Mouse (Mus musculus) hematopoietic stem cell, adult 5-6 weeks (primary cell): ENCODE data around the gene Coro2a. TPM values are rescaled to one million over a fixed set of nuclear protein-coding genes. Genes with fewer than 3 reads are reported as not detected.
"Not testable (repeated sequence)": the region's sequence is repeated elsewhere in the genome, so short reads cannot be mapped to it uniquely, and the experiment has no call there.

Experiments used
- ATAC-seq, 2 experiments: fragments of 125-278 bp in 1 of 2; replicated peaks in 1 of 2; 2 replicates each; pipeline ENCODE4 v1.8.0; 2016 to 2017; ENCODE audit warnings: inconsistent platforms in 2 of 2, mild to moderate bottlenecking in 2 of 2, moderate number of reproducible peaks in 2 of 2, low read depth in 1 of 2, moderate TSS enrichment in 1 of 2; ENCODE audit not compliant: low FRiP score in 2 of 2, poor library complexity in 2 of 2, severe bottlenecking in 2 of 2, insufficient read depth in 1 of 2, low TSS enrichment in 1 of 2
- total RNA-seq: library from RNA; stranded (forward); fragments of 172-1452, 232-1000 nt; gene quantifications from 2 replicates; pipeline ENCODE4 v1.2.3, GENCODE M21; 2017

The Coro2a gene
- total RNA-seq, 1 experiment from 2014 or later = 57.8 TPM

GRCm38 (mm10) chr4:46591833-46592520 lies 10.0 kb downstream of the Coro2a start:
- 0 out of 4 replicates have a peak, but pooled peaks of 1 of the 2 experiments have one; percentile 38 for ATAC-seq

- peak; percentile 6 to 70; a peak in 3 of 4 replicates for ATAC-seq
These were observed 11.2 kb downstream of the Coro2a start for GRCm38 (mm10) chr4:46590810-46591209.

- ATAC-seq = no peak
These were observed 11.9 kb downstream of the Coro2a start for GRCm38 (mm10) chr4:46589946-46590684.

- ATAC-seq = no peak
These were observed 12.9 kb downstream of the Coro2a start for GRCm38 (mm10) chr4:46589151-46589550.

GRCm38 (mm10) chr4:46586473-46586872 lies 15.5 kb downstream of the Coro2a start:
- no peak for ATAC-seq

GRCm38 (mm10) chr4:46585811-46586190 lies 16.2 kb downstream of the Coro2a start:
- ATAC-seq = no peak

- ATAC-seq = no peak
These were observed 16.8 kb downstream of the Coro2a start for GRCm38 (mm10) chr4:46585041-46585810.

GRCm38 (mm10) chr4:46584536-46584935 lies 17.5 kb downstream of the Coro2a start:
- not testable (repeated sequence) for ATAC-seq

GRCm38 (mm10) chr4:46584084-46584483 lies 17.9 kb downstream of the Coro2a start:
- ATAC-seq = peak; percentile 35 to 57; a peak in 3 of 4 replicates

GRCm38 (mm10) chr4:46582024-46582423 lies 20.0 kb downstream of the Coro2a start:
- not testable (repeated sequence) for ATAC-seq

GRCm38 (mm10) chr4:46581577-46581976 lies 20.4 kb downstream of the Coro2a start:
- ATAC-seq = not testable (repeated sequence)

- not testable (repeated sequence) for ATAC-seq
These were observed 21.2 kb downstream of the Coro2a start for GRCm38 (mm10) chr4:46580799-46581243.

GRCm38 (mm10) chr4:46578796-46579346 lies 23.1 kb downstream of the Coro2a start:
- not testable (repeated sequence) for ATAC-seq

GRCm38 (mm10) chr4:46578228-46578627 lies 23.8 kb downstream of the Coro2a start:
- ATAC-seq = no peak

GRCm38 (mm10) chr4:46575509-46576284 lies 26.3 kb downstream of the Coro2a start:
- peak; percentile 35 to 65; a peak in 3 of 4 replicates for ATAC-seq

- ATAC-seq = peak in 1 of 2 experiments; percentile 14; a peak in 1 of 4 replicates
These were observed 27.2 kb downstream of the Coro2a start for GRCm38 (mm10) chr4:46574841-46575240.
